Mouse (Mus musculus) embryonic facial prominence, embryonic 11.5 days (tissue): ENCODE measurements around the gene Vat1. TPM values are rescaled to one million over a fixed set of nuclear protein-coding genes. Genes with fewer than 3 reads are reported as not detected.
A peak's percentile ranks its signal among the peaks of the same experiment; 100 is the strongest.
"Not testable (repeated sequence)": the region's sequence is repeated elsewhere in the genome, so short reads cannot be mapped to it uniquely, and the experiment has no call there.

Experiments used
- ATAC-seq: fragments of 200-750 bp; cut with Nextera tagmentation; replicated peaks from 2 replicates; pipeline ENCODE4 v1.8.0; 2017; ENCODE audit warnings: low read depth; ENCODE audit not compliant: insufficient number of reproducible peaks, low FRiP score, low TSS enrichment
- DNase-seq: peaks from one replicate; pipeline ENCODE4 v3.0.0-alpha.2; 2015; ENCODE audit warnings: low spot score
- H3K27ac ChIP-seq: fragments of 300-500 bp; sonication (generic); replicated peaks from 2 replicates; pipeline ENCODE4 v1.5.1; 2014; ENCODE audit warnings: mild to moderate bottlenecking, low read depth, low read length, control low read depth
- H3K27me3 ChIP-seq: fragments of 300-500 bp; sonication (generic); 2 replicates; pipeline ENCODE4 v1.6.1; 2014; ENCODE audit warnings: mild to moderate bottlenecking, low read length, moderate library complexity, mixed read lengths; ENCODE audit not compliant: control insufficient read depth, insufficient read depth
- H3K36me3 ChIP-seq: fragments of 300-500 bp; sonication (generic); replicated peaks from 2 replicates; pipeline ENCODE4 v1.6.1; 2014; ENCODE audit warnings: low read depth, mild to moderate bottlenecking, low read length, moderate library complexity, mixed read lengths; ENCODE audit not compliant: control insufficient read depth, insufficient read depth
- H3K4me1 ChIP-seq: fragments of 300-500 bp; sonication (generic); 2 replicates; pipeline ENCODE4 v1.6.1; 2014; ENCODE audit warnings: low read length, mixed read lengths; ENCODE audit not compliant: control insufficient read depth, insufficient read depth
- H3K4me2 ChIP-seq: fragments of 300-500 bp; sonication (generic); 2 replicates; pipeline ENCODE4 v1.6.1; 2014; ENCODE audit warnings: low read depth, mild to moderate bottlenecking, control low read depth, low read length, moderate library complexity
- H3K4me3 ChIP-seq: fragments of 300-500 bp; sonication (generic); 2 replicates; pipeline ENCODE4 v1.5.1; 2014; ENCODE audit warnings: low read depth, low read length, control low read depth
- H3K9ac ChIP-seq: fragments of 300-500 bp; sonication (generic); replicated peaks from 2 replicates; pipeline ENCODE4 v1.6.1; 2014; ENCODE audit warnings: mild to moderate bottlenecking, control low read depth, low read length
- H3K9me3 ChIP-seq: fragments of 300-500 bp; sonication (generic); replicated peaks from 2 replicates; pipeline ENCODE4 v1.6.1; 2016; ENCODE audit warnings: mild to moderate bottlenecking, low read length, inconsistent platforms, mixed read lengths; ENCODE audit not compliant: control insufficient read depth
- WGBS: fragments of 180-500 bp; shearing (Covaris S2); extraction: QIAGEN DNeasy Blood & Tissue Kit; methylation state at CpG from one replicate; pipeline ENCODE4 v1.1.7; 2014; 5-methylcytosine and 5-hydroxymethylcytosine counted together
- polyA plus RNA-seq: library from polyadenylated mRNA; unstranded; fragments of >200 nt; fragmentation: Nextera tagmentation; extraction: Ambion mirVana; gene quantifications from 2 replicates; pipeline ENCODE4 v1.2.1, GENCODE M21; 2014

Gene Vat1
- polyA plus RNA-seq, 1 experiment from 2014 or later: 20.9 TPM

- ATAC-seq (no peak), DNase-seq (peak; percentile 39)
- H3K9me3 ChIP-seq: no peaks in the 10 kb centered on the region
Observed at GRCm38 (mm10) chr11:101448274-101448746, 17.7 kb downstream of the Vat1 start, which contains the start of gene Ifi35. Gene Ifi35 (plus strand): TSS chr11:101448407.

GRCm38 (mm10) chr11:101447786-101448185 is 18.2 kb downstream of the Vat1 start:
- Histone ChIP-seq H3K4me3 (no peak overlapping the region), H3K27me3 (no peaks in the 10 kb centered on the region), H3K27ac (no peak overlapping the region), H3K4me2 (no peak overlapping the region), H3K9ac (no peak overlapping the region), H3K36me3 (peaks cover 7% of the 10 kb centered on the region), H3K9me3 (no peaks in the 10 kb centered on the region), H3K4me1 (no peaks in the 10 kb centered on the region)
- 87% methylated on average over 5 of the region's 5 CpGs for WGBS
- no peak for DNase-seq
- ATAC-seq: no peak

More at GRCm38 (mm10) chr11:101448274-101448746, 17.7 kb downstream of the Vat1 start, which contains the start of gene Ifi35:
- Histone ChIP-seq H3K4me1 (no peaks in the 10 kb centered on the region), H3K9ac (peak within 1 kb of the TSS; percentile 23), H3K4me2 (peak within 1 kb of the TSS; percentile 13), H3K27me3 (no peaks in the 10 kb centered on the region), H3K4me3 (no peak within 1 kb of the TSS), H3K36me3 (peaks cover 7% of the 10 kb centered on the region), H3K27ac (no peak within 1 kb of the TSS)
- 36% methylated on average over 10 of the region's 10 CpGs for WGBS

DNA sequence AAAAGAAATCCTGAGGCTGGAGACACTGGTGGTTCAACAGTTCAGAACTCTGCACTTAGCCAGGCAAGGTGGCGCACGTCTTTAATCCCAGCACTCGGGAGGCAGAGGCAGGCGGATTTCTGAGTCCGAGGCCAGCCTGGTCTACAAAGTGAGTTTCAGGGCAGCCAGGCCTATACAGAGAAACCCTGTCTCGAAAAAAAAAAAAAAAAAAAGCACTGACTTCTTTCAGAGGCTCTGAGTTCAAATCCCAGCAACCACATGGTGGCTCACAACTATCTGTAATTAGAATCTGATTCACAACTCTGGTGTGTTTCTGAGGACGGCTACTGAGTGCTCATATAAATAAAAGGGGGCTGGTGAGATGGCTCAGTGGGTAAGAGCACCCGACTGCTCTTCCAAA is 19.2 kb downstream of the Vat1 start:
- not testable (repeated sequence) for DNase-seq, H3K27me3 ChIP-seq, H3K9me3 ChIP-seq, H3K4me2 ChIP-seq, ATAC-seq, H3K36me3 ChIP-seq, H3K4me3 ChIP-seq, H3K27ac ChIP-seq, H3K4me1 ChIP-seq, H3K9ac ChIP-seq
- WGBS: 92% methylated on average over 8 of the region's 8 CpGs

DNA sequence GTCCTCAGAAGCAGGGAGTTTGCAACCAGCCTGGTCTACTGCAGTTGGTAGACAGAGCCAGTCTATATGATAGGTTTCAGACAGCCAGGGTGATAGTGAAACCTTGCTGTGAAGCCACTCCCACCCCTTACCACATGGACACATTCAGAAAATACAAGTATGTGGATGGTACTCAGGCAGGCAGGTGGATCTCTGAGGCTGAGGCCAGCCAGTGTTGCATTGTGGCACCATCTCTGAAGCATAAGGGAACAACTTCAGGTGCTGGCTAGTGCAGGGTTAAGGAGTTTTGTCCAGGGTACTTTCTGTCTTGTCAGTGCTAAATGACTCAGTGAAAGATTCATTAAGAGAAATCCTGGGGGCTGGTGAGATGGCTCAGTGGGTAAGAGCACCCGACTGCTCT is 19.7 kb downstream of the Vat1 start:
- 79% methylated on average over 1 of the region's 1 CpGs for WGBS
- H3K36me3 ChIP-seq: peaks cover 7% of the 10 kb centered on the region
- no peaks in the 10 kb centered on the region for H3K27me3 ChIP-seq
- ATAC-seq (no peak), DNase-seq (no peak)
- no peak overlapping the region for H3K4me3 ChIP-seq
- no peak overlapping the region for H3K4me2 ChIP-seq
- H3K4me1 ChIP-seq: no peaks in the 10 kb centered on the region
- H3K9ac ChIP-seq: no peak overlapping the region
- H3K27ac ChIP-seq: no peak overlapping the region
- no peaks in the 10 kb centered on the region for H3K9me3 ChIP-seq

- DNase-seq (no peak), ATAC-seq (peak; percentile 3; the same call in 1 of the 2 replicates)
- Histone ChIP-seq H3K27me3 (no peaks in the 10 kb centered on the region), H3K36me3 (peaks cover 7% of the 10 kb centered on the region), H3K9me3 (no peaks in the 10 kb centered on the region), H3K4me1 (no peaks in the 10 kb centered on the region), H3K27ac (peak overlapping the region; percentile 79), H3K4me2 (peak overlapping the region; percentile 84), H3K4me3 (peak overlapping the region; percentile 88), H3K9ac (peak overlapping the region; percentile 96)
- WGBS: 1% methylated on average over 14 of the region's 14 CpGs
Observed at GRCm38 (mm10) chr11:101442760-101443159, 23.3 kb downstream of the Vat1 start.

- under 1% methylated on average over 42 of the region's 42 CpGs for WGBS
Observed at GRCm38 (mm10) chr11:101442127-101442693, 23.8 kb downstream of the Vat1 start, which contains the start of gene Rpl27. Gene Rpl27 (plus strand): TSS chr11:101442298.

DNA sequence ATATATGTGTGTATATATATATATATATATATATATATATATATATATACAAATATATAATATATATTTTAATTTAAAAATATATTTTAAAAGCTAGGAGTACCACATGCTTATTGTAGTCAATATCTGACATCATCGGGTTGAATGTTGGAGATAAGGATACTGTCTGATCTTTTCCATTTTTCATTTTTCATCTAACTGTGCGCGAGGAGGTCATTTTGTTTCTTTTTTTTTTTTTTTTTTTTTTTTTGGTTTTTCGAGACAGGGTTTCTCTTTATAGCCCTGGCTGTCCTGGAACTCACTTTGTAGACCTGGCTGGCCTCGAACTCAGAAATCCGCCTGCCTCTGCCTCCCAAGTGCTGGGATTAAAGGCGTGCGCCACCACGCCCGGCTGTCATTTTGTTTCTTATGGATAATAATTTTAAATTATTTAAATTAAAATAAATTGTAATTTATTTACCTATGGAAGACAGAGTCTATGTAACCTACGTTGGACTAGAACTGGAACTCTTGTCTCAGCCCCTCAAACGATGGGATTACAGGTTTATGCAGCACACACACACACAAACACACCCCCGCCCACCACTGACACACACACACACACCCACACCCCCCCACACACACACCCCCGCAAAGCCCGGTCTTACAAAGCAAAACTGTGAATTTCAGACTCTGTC is 24.4 kb downstream of the Vat1 start:
- not testable (repeated sequence) for H3K36me3 ChIP-seq, H3K4me1 ChIP-seq, H3K9ac ChIP-seq, H3K27me3 ChIP-seq, DNase-seq, H3K27ac ChIP-seq, H3K9me3 ChIP-seq
- WGBS: 38% methylated on average over 15 of the region's 15 CpGs
- Histone ChIP-seq H3K4me2 (peak overlapping the region; percentile 1), H3K4me3 (peak overlapping the region; percentile 88)
- ATAC-seq: peak; percentile 31; the same call in 1 of the 2 replicates

More at GRCm38 (mm10) chr11:101442127-101442693, 23.8 kb downstream of the Vat1 start, which contains the start of gene Rpl27:
- ATAC-seq: peak; percentile 99
- peak; percentile 99 for DNase-seq
- Histone ChIP-seq H3K9me3 (no peaks in the 10 kb centered on the region), H3K27me3 (no peaks in the 10 kb centered on the region), H3K4me1 (no peaks in the 10 kb centered on the region), H3K36me3 (peaks cover 7% of the 10 kb centered on the region), H3K4me2 (peak within 1 kb of the TSS; percentile 84), H3K4me3 (peak within 1 kb of the TSS; percentile 88), H3K27ac (peak within 1 kb of the TSS; percentile 79), H3K9ac (peak within 1 kb of the TSS; percentile 96)

GRCm38 (mm10) chr11:101438006-101438405 is 28.0 kb downstream of the Vat1 start:
- not testable (repeated sequence) for H3K27ac ChIP-seq, H3K9me3 ChIP-seq, H3K4me3 ChIP-seq, H3K9ac ChIP-seq, H3K4me2 ChIP-seq, DNase-seq, ATAC-seq, H3K4me1 ChIP-seq, H3K36me3 ChIP-seq, H3K27me3 ChIP-seq
- 53% methylated on average over 3 of the region's 3 CpGs for WGBS
